Mouse (Mus musculus) MEL (cell line): ENCODE measurements around the gene Foxb2. TPM values are rescaled to one million over a fixed set of nuclear protein-coding genes. Genes with fewer than 3 reads are reported as not detected.

ENCODE experiments used
- DNase-seq: peaks from one replicate; pipeline ENCODE4 v3.0.0; 2011; ENCODE audit warnings: low read depth, low spot score
- H3K27ac ChIP-seq: 2 replicates; pipeline ENCODE4 v1.5.1; 2012; ENCODE audit warnings: low read depth, mild to moderate bottlenecking, control low read depth, low read length, moderate library complexity; ENCODE audit not compliant: control insufficient read depth
- H3K27me3 ChIP-seq, 2 experiments: fragments of 150-350 bp in 1 of 2; sonication (generic) in 1 of 2; 2 replicates each; pipeline ENCODE4 v1.6.1; 2012; ENCODE audit warnings: low read length in 2 of 2, mild to moderate bottlenecking in 2 of 2, improper control_type of control experiment in 1 of 2, moderate library complexity in 1 of 2; ENCODE audit not compliant: insufficient read depth in 2 of 2, control insufficient read depth in 1 of 2
- H3K36me3 ChIP-seq, 2 experiments: 2 replicates each; pipeline ENCODE4 v1.6.1; 2012 to 2014; ENCODE audit warnings: low read length in 2 of 2, improper control_type of control experiment in 1 of 2, inconsistent platforms in 1 of 2, mild to moderate bottlenecking in 1 of 2; ENCODE audit not compliant: insufficient read depth in 2 of 2, control insufficient read depth in 1 of 2
- H3K4me1 ChIP-seq, 2 experiments: fragments of 150-350 bp in 1 of 2; sonication (generic) in 1 of 2; 2 replicates each; pipeline ENCODE4 v1.6.1; 2012; ENCODE audit warnings: low read length in 2 of 2, improper control_type of control experiment in 1 of 2, mild to moderate bottlenecking in 1 of 2; ENCODE audit not compliant: insufficient read depth in 2 of 2, control insufficient read depth in 1 of 2
- H3K4me3 ChIP-seq, 2 experiments: fragments of 150-350 bp in 1 of 2; sonication (generic) in 1 of 2; 2 replicates each; pipeline ENCODE4 v1.5.1; 2012; ENCODE audit warnings: low read depth in 2 of 2, low read length in 2 of 2, mild to moderate bottlenecking in 2 of 2, moderate library complexity in 2 of 2, control low read depth in 1 of 2, improper control_type of control experiment in 1 of 2; ENCODE audit not compliant: control insufficient read depth in 1 of 2, insufficient read depth in 1 of 2
- H3K79me2 ChIP-seq: 2 replicates; pipeline ENCODE4 v1.6.1; 2012; ENCODE audit warnings: mild to moderate bottlenecking, low read length, moderate library complexity; ENCODE audit not compliant: control insufficient read depth, poor library complexity, insufficient read depth
- H3K9ac ChIP-seq: 2 replicates; pipeline ENCODE4 v1.6.1; 2012; ENCODE audit warnings: low read depth, mild to moderate bottlenecking, control low read depth, low read length, moderate library complexity; ENCODE audit not compliant: control insufficient read depth, poor library complexity, severe bottlenecking
- H3K9me3 ChIP-seq: fragments of 150-350 bp; sonication (generic); replicated peaks from 2 replicates; pipeline ENCODE4 v1.6.1; 2012; ENCODE audit warnings: mild to moderate bottlenecking, low read length, improper control_type of control experiment, moderate library complexity; ENCODE audit not compliant: insufficient read depth
- CHD1 ChIP-seq: IDR thresholded peaks from 2 replicates; pipeline ENCODE4 v1.6.1; 2012; ENCODE audit warnings: low read depth, mild to moderate bottlenecking, inconsistent platforms, low read length, improper control_type of control experiment
- E2F4 ChIP-seq: IDR thresholded peaks from 2 replicates; pipeline ENCODE4 v1.6.1; 2011; ENCODE audit warnings: low read depth, low read length, improper control_type of control experiment, borderline replicate concordance
- ETS1 ChIP-seq: IDR thresholded peaks from 2 replicates; pipeline ENCODE4 v1.6.1; 2012; ENCODE audit warnings: low read depth, mild to moderate bottlenecking, inconsistent platforms, low read length, improper control_type of control experiment, moderate library complexity
- GATA1 ChIP-seq: IDR thresholded peaks from 2 replicates; pipeline ENCODE4 v1.6.1; 2011; ENCODE audit warnings: low read depth, low read length, improper control_type of control experiment
- HCFC1 ChIP-seq: IDR thresholded peaks from 2 replicates; pipeline ENCODE4 v1.6.1; 2012; ENCODE audit warnings: low read depth, mild to moderate bottlenecking, inconsistent platforms, low read length, improper control_type of control experiment, moderate library complexity
- KAT2A ChIP-seq: conservative IDR thresholded peaks from 2 replicates; pipeline ENCODE4 v1.6.1; 2012; ENCODE audit warnings: low read depth, low read length, improper control_type of control experiment, inconsistent platforms
- MAFK ChIP-seq: IDR thresholded peaks from 2 replicates; pipeline ENCODE4 v1.6.1; 2011; ENCODE audit warnings: low read depth, mild to moderate bottlenecking, low read length, improper control_type of control experiment, borderline replicate concordance
- MEF2A ChIP-seq: IDR thresholded peaks from 2 replicates; pipeline ENCODE4 v1.6.1; 2014; ENCODE audit warnings: low read depth, mild to moderate bottlenecking, inconsistent platforms, low read length, improper control_type of control experiment; ENCODE audit not compliant: poor library complexity, insufficient replicate concordance, severe bottlenecking; ENCODE audit errors: extremely low read depth
- MXI1 ChIP-seq: IDR thresholded peaks from 2 replicates; pipeline ENCODE4 v1.6.1; 2011; ENCODE audit warnings: mild to moderate bottlenecking, low read depth, low read length, improper control_type of control experiment
- MYB ChIP-seq: IDR thresholded peaks from 2 replicates; pipeline ENCODE4 v1.6.1; 2011; ENCODE audit warnings: mild to moderate bottlenecking, low read depth, low read length, improper control_type of control experiment
- NRF1 ChIP-seq: IDR thresholded peaks from 2 replicates; pipeline ENCODE4 v1.6.1; 2014; ENCODE audit warnings: low read depth, mild to moderate bottlenecking, inconsistent platforms, low read length, improper control_type of control experiment, moderate library complexity; ENCODE audit not compliant: poor library complexity, insufficient read depth, severe bottlenecking
- POLR2A ChIP-seq, 2 experiments: IDR thresholded peaks; 2 replicates each; pipeline ENCODE4 v1.6.1; 2011 to 2012; ENCODE audit warnings: low read length in 2 of 2, mild to moderate bottlenecking in 2 of 2, control low read depth in 1 of 2, improper control_type of control experiment in 1 of 2, low read depth in 1 of 2, moderate library complexity in 1 of 2; ENCODE audit not compliant: control insufficient read depth in 1 of 2, insufficient read depth in 1 of 2, poor library complexity in 1 of 2
- POLR2AphosphoS2 ChIP-seq: IDR thresholded peaks from 2 replicates; pipeline ENCODE4 v1.6.1; 2011; ENCODE audit warnings: low read length, improper control_type of control experiment
- RCOR1 ChIP-seq: IDR thresholded peaks from 2 replicates; pipeline ENCODE4 v1.6.1; 2012; ENCODE audit warnings: low read depth, mild to moderate bottlenecking, inconsistent platforms, low read length, improper control_type of control experiment
- SMC3 ChIP-seq: IDR thresholded peaks from 2 replicates; pipeline ENCODE4 v1.6.1; 2011; ENCODE audit warnings: low read depth, low read length, improper control_type of control experiment
- TAL1 ChIP-seq: IDR thresholded peaks from 2 replicates; pipeline ENCODE4 v1.6.1; 2012; ENCODE audit warnings: mild to moderate bottlenecking, inconsistent platforms, low read length, moderate library complexity, mixed read lengths
- TBP ChIP-seq: IDR thresholded peaks from 2 replicates; pipeline ENCODE4 v1.8.0; 2011; ENCODE audit warnings: low read depth, low read length, improper control_type of control experiment
- TCF12 ChIP-seq: IDR thresholded peaks from 2 replicates; pipeline ENCODE4 v1.6.1; 2014; ENCODE audit warnings: low read depth, mild to moderate bottlenecking, inconsistent platforms, low read length, improper control_type of control experiment, moderate library complexity
- UBTF ChIP-seq: IDR thresholded peaks from 2 replicates; pipeline ENCODE4 v1.6.1; 2012; ENCODE audit warnings: low read depth, mild to moderate bottlenecking, inconsistent platforms, low read length, improper control_type of control experiment, moderate library complexity, borderline replicate concordance; ENCODE audit not compliant: insufficient read depth
- USF1 ChIP-seq: IDR thresholded peaks from 2 replicates; pipeline ENCODE4 v1.6.1; 2014; ENCODE audit warnings: low read depth, mild to moderate bottlenecking, inconsistent platforms, low read length, improper control_type of control experiment, moderate library complexity
- ZMIZ1 ChIP-seq: IDR thresholded peaks from 2 replicates; pipeline ENCODE4 v1.6.1; 2012; ENCODE audit warnings: low read depth, mild to moderate bottlenecking, inconsistent platforms, low read length, improper control_type of control experiment, moderate library complexity
- ZNF384 ChIP-seq: IDR thresholded peaks from 2 replicates; pipeline ENCODE4 v1.6.1; 2012; ENCODE audit warnings: low read depth, mild to moderate bottlenecking, inconsistent platforms, low read length, improper control_type of control experiment
- polyA plus RNA-seq, 2 experiments: library from polyadenylated mRNA; stranded (reverse) in 1 of 2; unstranded in 1 of 2; fragments of >175 nt in 1 of 2; fragments of >200 nt in 1 of 2; gene quantifications; 2 replicates each; pipeline versions ENCODE4 v1.2.1 to v1.2.4; 2012; ENCODE audit warnings: low replicate concordance in 2 of 2, low read depth in 1 of 2; ENCODE audit not compliant: insufficient read length in 2 of 2, insufficient read depth in 1 of 2, missing spikeins in 1 of 2
- total RNA-seq: library from RNA; depleted of rRNA; stranded (reverse); fragments of 300-350 nt; gene quantifications from 2 replicates; pipeline ENCODE4 v1.2.3, GENCODE M21; 2012

Foxb2 gene
- total and polyA plus RNA-seq, 3 experiments: not detected

DNA sequence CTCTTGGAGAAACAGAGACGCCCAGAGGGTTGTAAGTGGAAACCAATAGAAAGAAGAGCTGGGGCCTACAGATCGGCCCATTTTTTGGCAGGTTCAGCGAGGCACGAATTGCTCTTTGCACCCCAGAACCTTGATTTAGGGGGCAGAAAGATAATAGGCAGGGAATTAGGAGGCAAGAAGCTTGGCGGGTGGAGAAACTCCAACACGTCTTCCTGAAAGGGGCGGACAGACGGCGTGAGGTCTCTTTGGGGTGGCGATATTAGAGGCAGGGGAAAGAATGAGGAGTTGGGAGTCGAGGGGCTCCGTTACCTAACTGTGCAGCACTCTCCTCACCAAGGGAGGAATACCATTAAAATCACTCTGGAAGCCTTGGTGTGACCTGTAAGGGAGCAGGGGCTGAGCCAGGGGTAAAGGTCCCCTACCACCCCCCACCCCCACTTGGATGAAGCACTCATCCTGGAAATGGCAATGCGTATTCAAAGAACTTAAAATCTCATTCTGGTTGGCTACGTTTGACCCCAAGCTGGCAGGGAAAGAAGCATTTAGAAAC, 1.5 kb upstream of the Foxb2 start:
- no peak for TF ChIP-seq TBP
- no peak for TF ChIP-seq GATA1
- TF ChIP-seq SMC3: no peak
- TF ChIP-seq TAL1: no peak
- no peak for TF ChIP-seq UBTF
- no peak for TF ChIP-seq USF1
- Histone ChIP-seq H3K27me3 (no peaks in the 10 kb centered on the region), H3K9me3 (no peaks in the 10 kb centered on the region), H3K9ac (no peak overlapping the region), H3K4me1 (no peaks in the 10 kb centered on the region), H3K27ac (no peak overlapping the region), H3K79me2 (no peaks in the 10 kb centered on the region), H3K36me3 (no peaks in the 10 kb centered on the region), H3K4me3 (no peak overlapping the region)
- DNase-seq: no peak

DNA sequence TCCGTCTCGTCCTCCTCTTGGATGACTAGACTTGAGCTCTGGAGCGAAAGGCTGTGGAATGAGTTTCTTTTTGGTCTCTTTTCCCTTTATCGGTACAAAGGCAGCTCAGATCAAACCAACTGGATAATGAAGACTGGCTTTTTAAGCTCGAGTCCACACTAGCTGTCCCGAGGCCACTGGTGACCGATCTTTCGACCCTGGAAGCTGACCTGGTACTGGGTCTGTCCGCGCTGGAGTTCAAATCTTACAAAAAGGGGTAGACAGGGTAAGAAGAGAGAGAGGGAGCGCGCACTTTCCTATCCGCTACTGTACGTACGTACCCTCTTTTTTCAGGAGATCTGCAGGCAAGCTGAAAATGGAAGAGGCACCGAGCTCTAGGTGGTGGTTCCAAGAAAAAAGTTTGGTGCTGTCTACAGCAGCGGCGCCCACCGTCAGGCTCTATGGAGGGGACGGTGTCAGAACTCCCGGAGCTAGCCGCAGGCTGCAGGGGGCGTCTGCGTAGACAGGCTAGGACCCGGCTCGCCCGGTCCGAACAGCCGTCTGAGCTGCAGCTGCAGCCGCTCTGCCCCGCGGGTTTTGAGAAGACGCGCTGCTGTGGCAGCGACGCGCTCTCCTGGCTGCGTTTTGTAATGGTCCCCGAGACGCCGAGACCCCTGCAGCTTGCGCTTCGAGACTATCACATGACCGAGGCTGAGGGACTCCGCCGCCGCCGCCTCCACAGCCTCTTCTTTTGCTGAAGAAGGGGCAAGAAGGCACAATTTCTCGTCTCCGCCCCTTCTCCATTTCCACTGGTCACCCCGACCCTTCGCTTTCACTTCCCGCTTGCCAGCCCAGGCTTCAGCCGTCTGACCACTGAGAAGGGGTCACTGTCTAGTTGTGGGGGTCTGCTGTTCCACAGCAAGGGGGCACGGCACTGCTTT, 597 bp upstream of the Foxb2 start:
- Histone ChIP-seq H3K36me3 (no peaks in the 10 kb centered on the region), H3K27me3 (no peaks in the 10 kb centered on the region), H3K4me3 (no peak overlapping the region), H3K4me1 (no peaks in the 10 kb centered on the region), H3K79me2 (no peaks in the 10 kb centered on the region), H3K27ac (no peak overlapping the region), H3K9me3 (no peaks in the 10 kb centered on the region), H3K9ac (no peak overlapping the region)
- no peak for TF ChIP-seq KAT2A
- TF ChIP-seq HCFC1: no peak
- no peak for TF ChIP-seq ZMIZ1
- DNase-seq: no peak

DNA sequence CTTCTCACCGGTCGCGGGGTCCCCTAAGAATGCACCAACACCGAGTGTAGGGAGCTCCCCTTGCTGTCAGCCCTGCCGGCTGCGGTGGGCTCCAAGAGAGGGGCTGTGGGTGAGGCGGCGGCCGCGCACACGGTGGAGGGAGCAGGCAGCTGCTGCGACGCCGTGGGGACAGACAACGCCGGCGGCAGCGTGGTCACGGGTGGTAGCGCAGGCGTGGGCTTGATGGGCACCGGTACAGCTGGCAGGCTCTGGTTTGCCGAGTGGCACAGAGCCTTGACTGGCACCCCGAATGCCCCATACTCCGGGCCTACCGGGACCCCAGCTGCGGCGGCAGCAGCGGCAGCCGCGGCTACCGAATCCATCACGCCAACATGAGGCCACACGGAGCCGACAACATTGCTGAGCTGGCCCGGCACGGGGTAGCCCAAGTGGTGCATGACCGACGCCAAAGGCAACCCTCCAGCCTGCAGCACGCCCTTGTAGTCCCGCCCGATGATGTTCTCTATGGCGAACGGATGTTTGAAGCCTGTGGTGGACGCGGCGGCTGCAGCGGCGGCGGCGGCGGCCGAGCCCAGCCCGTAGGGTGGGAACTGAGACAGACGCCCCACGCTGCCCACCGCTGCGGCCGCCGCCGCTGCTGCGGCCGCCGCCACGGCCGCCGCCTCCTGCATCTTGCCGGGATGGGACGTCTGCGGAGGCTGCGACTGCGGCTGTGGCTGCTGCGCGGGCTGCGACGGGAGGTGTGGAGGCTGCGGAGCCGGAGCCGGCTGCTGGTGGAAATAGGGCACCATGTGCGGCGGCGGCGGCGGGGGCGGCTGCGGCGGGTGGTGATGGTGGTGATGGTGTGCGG, 1.0 kb downstream of the Foxb2 start:
- Histone ChIP-seq H3K9ac (no peak overlapping the region), H3K4me1 (no peaks in the 10 kb centered on the region), H3K27ac (no peak overlapping the region), H3K27me3 (no peaks in the 10 kb centered on the region), H3K9me3 (no peaks in the 10 kb centered on the region), H3K36me3 (no peaks in the 10 kb centered on the region), H3K79me2 (no peaks in the 10 kb centered on the region), H3K4me3 (no peak overlapping the region)
- TF ChIP-seq ETS1: no peak
- TF ChIP-seq TBP: no peak
- TF ChIP-seq E2F4: no peak
- TF ChIP-seq NRF1: no peak
- TF ChIP-seq TCF12: no peak
- no peak for TF ChIP-seq POLR2AphosphoS2
- TF ChIP-seq CHD1: no peak
- TF ChIP-seq MAFK: no peak
- no peak for TF ChIP-seq ZNF384
- no peak for TF ChIP-seq GATA1
- TF ChIP-seq RCOR1: no peak
- no peak for TF ChIP-seq MEF2A
- no peak for TF ChIP-seq POLR2A (IDR thresholded peaks at IDR 0.05; ENCODE audit: control insufficient read depth in 1 of 2, insufficient read depth in 1 of 2, low read depth in 1 of 2, low read length in 2 of 2, poor library complexity in 1 of 2)
- no peak for TF ChIP-seq MXI1
- TF ChIP-seq MYB: no peak
- no peak for DNase-seq
